Mouse (Mus musculus) olfactory bulb, adult 2 months (tissue): ENCODE measurements around the gene Rpl18a.

ENCODE experiments used
- CTCF ChIP-seq: fragments of 200-500 bp; IDR thresholded peaks from 2 replicates; pipeline ENCODE4 v1.5.1; 2012; ENCODE audit warnings: low read depth, mild to moderate bottlenecking, low read length, moderate library complexity; ENCODE audit not compliant: insufficient read depth
- POLR2A ChIP-seq: fragments of 200-500 bp; IDR thresholded peaks from 2 replicates; pipeline ENCODE4 v1.6.1; 2012; ENCODE audit warnings: mild to moderate bottlenecking, low read depth, low read length, moderate library complexity; ENCODE audit not compliant: insufficient read depth

- TF ChIP-seq POLR2A (no peak), CTCF (no peak)
These were observed 16.7 kb downstream of the Rpl18a start for GRCm38 (mm10) chr8:70880546-70880945.
